Mouse (Mus musculus): ENCODE results near the gene Gm13757.
"Not testable (repeated sequence)": the region's sequence is repeated elsewhere in the genome, so short reads cannot be mapped to it uniquely, and the experiment has no call there.

Gene Gm13757

GRCm38 (mm10) chr2:88449031-88449430, at the start of gene Gm13757:
Gene Gm13757 (minus strand): TSS chr2:88449131.
- DNase-seq (ENCODE audit: low spot score): no peak

- DNase-seq (ENCODE audit: low spot score): no peak
These were observed 44.1 kb upstream of the Gm13757 start, which contains the start of gene Olfr1185-ps1 for GRCm38 (mm10) chr2:88493020-88493419. Gene Olfr1185-ps1 (plus strand): TSS chr2:88493320.

- no peak for DNase-seq (ENCODE audit: low spot score)
These were observed 34.4 kb upstream of the Gm13757 start, which contains the start of gene Olfr1184 for GRCm38 (mm10) chr2:88483298-88483697. Gene Olfr1184 (plus strand): TSS chr2:88483598.

GRCm38 (mm10) chr2:88454567-88454966, 5.6 kb upstream of the Gm13757 start, which contains the start of gene Olfr1183:
Gene Olfr1183 (plus strand): TSS chr2:88454867.
- DNase-seq (ENCODE audit: low spot score): not testable (repeated sequence)

GRCm38 (mm10) chr2:88426071-88426470, 22.9 kb downstream of the Gm13757 start, which contains the start of gene Olfr1181:
Gene Olfr1181 (minus strand): TSS chr2:88426171.
- DNase-seq (ENCODE audit: low spot score): no peak

- no peak for DNase-seq (ENCODE audit: low spot score)
These were observed 29.9 kb downstream of the Gm13757 start, which contains the start of gene Olfr1180 for GRCm38 (mm10) chr2:88419051-88419450. Gene Olfr1180 (minus strand): TSS chr2:88419151.

GRCm38 (mm10) chr2:88406353-88406752, 42.6 kb downstream of the Gm13757 start, which contains the start of gene Olfr1179:
Gene Olfr1179 (minus strand): TSS chr2:88406453.
- no peak for DNase-seq (ENCODE audit: low spot score)
